Mouse (Mus musculus): ENCODE data around the gene Arhgef10l.

GRCm38 (mm10) chr4:140535323-140535722 is 130.5 kb downstream of the Arhgef10l start:
- TF ChIP-seq TAL1 (IDR thresholded peaks at IDR 0.05; ENCODE audit: low read length), result no peak
- no peak for TF ChIP-seq GATA1 (IDR thresholded peaks at IDR 0.05; ENCODE audit: low read length)

All from erythroblast, embryonic 14.5 days (primary cell).